Mouse (Mus musculus) inflammation-experienced regulatory T-cells, adult 6 months (primary cell): ENCODE results near the gene Crlf3. TPM values are rescaled to one million over a fixed set of nuclear protein-coding genes. Genes with fewer than 3 reads are reported as not detected.
"Not testable (repeated sequence)": the region's sequence is repeated elsewhere in the genome, so short reads cannot be mapped to it uniquely, and the experiment has no call there.

Experiments
- ATAC-seq: one replicate; pipeline ENCODE4 v1.8.0; 2017
- polyA plus RNA-seq, 3 experiments: library from polyadenylated mRNA; unstranded; fragments of 100-300 nt; shearing (Covaris generic); gene quantifications; one replicate each; pipeline ENCODE4 v1.2.1; 2017

Crlf3 gene
- polyA plus RNA-seq, 3 experiments from 2014 or later: 98.6 to 123 (median 113) TPM

DNA sequence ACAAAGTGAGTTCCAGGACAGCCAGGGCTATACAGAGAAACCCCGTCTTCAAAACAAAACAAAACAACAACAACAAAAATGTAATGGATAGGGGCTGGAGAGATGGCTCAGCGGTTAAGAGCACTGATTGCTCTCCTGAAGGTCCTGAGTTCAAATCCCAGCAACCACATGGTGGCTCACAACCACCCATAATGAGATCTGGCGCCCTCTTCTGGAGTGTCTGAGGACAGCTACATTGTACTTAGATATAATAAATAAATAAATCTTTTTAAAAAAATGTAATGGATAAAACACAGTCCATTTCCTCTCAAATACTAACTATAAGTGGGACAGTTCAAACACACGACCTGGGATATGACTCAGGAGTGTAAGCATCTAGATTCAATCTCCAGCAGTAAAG lies 14.4 kb downstream of the Crlf3 start:
- not testable (repeated sequence) for ATAC-seq

GRCm38 (mm10) chr11:80062159-80062558 lies 18.6 kb downstream of the Crlf3 start:
- no peak for ATAC-seq

DNA sequence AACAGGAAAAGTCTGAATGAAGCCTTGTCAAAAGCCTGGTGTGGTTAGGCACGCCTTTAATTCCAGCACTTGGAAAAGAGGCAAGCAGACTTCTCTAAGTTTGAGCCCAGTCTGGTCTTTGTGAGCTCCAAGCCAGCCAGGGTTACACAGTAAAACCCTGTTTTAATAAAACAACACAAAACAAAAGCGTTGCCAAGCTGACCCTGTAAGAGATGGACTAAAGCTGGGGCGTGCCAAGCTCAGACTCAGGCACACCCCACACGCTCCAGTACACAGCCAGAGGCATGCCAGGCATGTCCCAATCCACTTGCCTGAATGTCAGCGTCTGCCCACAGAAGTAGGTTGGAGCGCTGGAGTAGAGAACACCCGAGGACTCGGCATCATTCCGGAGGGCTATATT lies 24.6 kb downstream of the Crlf3 start:
- ATAC-seq: no peak

- no peak for ATAC-seq
Observed at GRCm38 (mm10) chr11:80054659-80055058, 26.1 kb downstream of the Crlf3 start.

DNA sequence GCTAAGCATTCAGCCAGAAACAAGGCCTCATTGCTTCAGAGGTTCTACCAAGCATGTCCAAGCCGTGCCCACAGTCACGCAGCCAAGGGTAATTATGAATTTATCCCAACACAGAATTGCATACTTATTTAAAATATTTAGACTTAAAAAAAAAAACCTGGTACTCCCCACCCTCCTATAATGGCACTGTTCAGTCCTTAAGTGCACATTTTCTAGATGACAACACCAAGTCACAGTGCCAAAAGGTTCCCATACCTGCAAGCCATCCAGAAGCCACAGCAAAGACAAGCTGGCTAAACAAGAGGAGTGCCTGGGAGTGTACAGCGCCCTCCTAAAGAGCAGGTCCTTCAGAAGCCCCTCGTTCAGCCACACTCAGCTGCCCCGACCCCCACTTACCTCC lies 27.6 kb downstream of the Crlf3 start:
- ATAC-seq: no peak

DNA sequence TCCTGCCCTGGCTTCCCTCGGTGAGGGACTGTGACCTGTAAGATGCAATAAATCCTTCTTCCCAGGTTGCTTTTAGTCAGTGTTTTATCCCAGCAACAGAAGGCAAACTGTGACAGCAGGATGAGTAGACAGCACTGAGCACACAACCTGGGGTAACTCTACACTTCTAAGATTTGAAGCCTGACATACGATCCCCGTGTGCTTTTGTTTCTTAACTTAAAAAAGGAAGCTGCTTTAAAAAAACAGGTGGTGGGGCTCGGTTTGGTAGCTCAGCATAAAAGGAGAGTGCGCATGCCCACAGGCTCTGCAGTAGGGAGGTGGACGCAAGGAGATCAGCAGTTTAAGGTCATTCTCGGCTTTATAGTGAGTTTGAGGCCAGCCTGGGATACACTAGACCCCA lies 28.3 kb downstream of the Crlf3 start:
- no peak for ATAC-seq

DNA sequence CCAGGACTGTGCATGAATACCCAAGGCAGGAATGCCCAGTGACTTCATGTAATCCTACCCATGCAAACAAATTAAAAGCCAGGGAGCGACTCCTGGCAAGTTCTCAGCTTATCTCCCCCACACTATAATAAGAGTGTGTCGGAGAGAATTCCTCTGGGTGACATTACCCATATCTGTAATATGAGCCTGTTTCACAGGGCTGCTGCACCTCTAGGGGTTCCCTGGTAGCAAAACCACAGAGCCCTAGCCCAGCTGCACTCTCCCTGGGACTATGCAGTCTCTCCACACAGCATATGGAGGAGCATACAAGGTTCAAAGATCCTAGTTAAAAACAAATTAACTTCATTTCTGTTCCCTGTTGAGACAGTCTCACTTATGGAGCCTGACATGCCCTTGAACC lies 30.7 kb downstream of the Crlf3 start:
- no peak for ATAC-seq

- no peak for ATAC-seq
Observed at GRCm38 (mm10) chr11:80046856-80047255, 33.9 kb downstream of the Crlf3 start.

- ATAC-seq: peak; percentile 84
Observed at GRCm38 (mm10) chr11:80043419-80043817, 37.4 kb downstream of the Crlf3 start.

- peak; percentile 67 for ATAC-seq
Observed at GRCm38 (mm10) chr11:80042615-80043418, 38.0 kb downstream of the Crlf3 start.

DNA sequence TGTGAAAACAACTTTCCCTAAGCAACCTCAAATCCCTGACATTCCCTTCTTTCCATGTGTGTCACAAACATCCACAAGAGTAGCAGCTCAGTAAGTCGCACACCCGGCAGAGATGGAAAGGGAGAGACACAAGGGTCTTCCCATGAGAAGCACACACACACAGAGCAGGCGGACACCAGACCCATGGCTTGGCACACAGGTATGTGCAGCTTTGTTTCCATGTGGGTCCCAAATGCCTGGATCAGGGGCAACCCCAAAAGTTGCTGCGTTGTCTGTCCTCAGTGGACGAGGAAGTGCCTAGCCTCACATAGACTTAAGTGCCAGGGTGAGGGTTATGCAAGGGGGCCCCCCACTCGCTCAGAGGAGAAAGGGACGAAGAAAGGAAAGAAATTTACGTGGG lies 43.3 kb downstream of the Crlf3 start:
- no peak for ATAC-seq

DNA sequence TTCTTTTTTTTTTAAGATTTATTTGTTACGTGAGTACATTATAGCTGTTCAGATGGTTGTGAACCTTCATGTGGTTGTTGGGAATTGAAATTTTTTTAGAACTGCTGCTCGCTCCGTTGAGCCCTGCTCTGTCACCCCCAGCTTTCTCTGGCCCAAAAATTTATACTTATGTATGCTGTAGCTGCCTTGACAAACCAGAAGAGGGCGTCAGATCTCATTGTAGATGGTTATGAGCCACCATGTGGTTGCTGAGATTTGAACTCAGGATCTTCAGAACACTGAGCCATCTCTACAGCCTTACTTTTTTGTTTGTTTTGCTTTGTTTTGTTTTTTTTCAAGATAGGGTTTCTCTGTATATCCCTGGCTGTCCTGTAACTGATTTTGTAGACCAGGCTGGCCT lies 59.5 kb downstream of the Crlf3 start:
- no peak for ATAC-seq

- ATAC-seq: no peak
Observed at GRCm38 (mm10) chr11:80019792-80020191, 61.0 kb downstream of the Crlf3 start.

GRCm38 (mm10) chr11:80016533-80016932 lies 64.3 kb downstream of the Crlf3 start:
- not testable (repeated sequence) for ATAC-seq

Other genes starting within 250 kb of the Crlf3 start
- 10 to 100 TPM; 38.7 to 52.0 (median 40.7) TPM for gene Utp6, start 118.6 kb downstream of the Crlf3 start, polyA plus RNA-seq
- 10 to 100 TPM; 34.6 to 40.3 (median 37.6) TPM for gene Suz12, start 87.9 kb downstream of the Crlf3 start, polyA plus RNA-seq
- 1 to 10 TPM; 2.6 to 8.1 (median 3.1) TPM for gene Atad5, start 8.4 kb upstream of the Crlf3 start, polyA plus RNA-seq
- 10 to 100 TPM; 18.9 to 34.9 (median 32.5) TPM for gene Tefm, start 61.2 kb upstream of the Crlf3 start, polyA plus RNA-seq
- under 1 TPM in 1 of 3 experiments, not detected in 2; 0.47 TPM for gene Adap2, start 73.1 kb upstream of the Crlf3 start, polyA plus RNA-seq
- 10 to 100 TPM; 10.2 to 12.1 (median 11.1) TPM for gene Rnf135, start 102.9 kb upstream of the Crlf3 start, polyA plus RNA-seq
- 10 to 100 TPM; 20.6 to 30.8 (median 29.8) TPM for gene Rhot1, start 128.0 kb upstream of the Crlf3 start, polyA plus RNA-seq
- under 1 TPM; 0.40 to 0.78 (median 0.44) TPM for gene Rhbdl3, start 219.9 kb upstream of the Crlf3 start, polyA plus RNA-seq